ENCODE assay signal across 9 mouse cellular contexts in genomic region chr17:31019505-31019904, GRCm38 (mm10). TPM values are rescaled to one million over a fixed set of nuclear protein-coding genes. Genes with fewer than 3 reads are reported as not detected.
DNase-seq lines count a peak whose midpoint lies in the region; ATAC-seq and TF ChIP-seq lines count a peak whose summit lies in the region.
"Had no signal": no experiment of that assay in that cellular context is flagged by ENCODE, and none has a peak within 500 bp of the region (broad histone marks: within the 10 kb centered on the region; RNA-seq: fewer than 3 reads in every experiment).

No protein-coding gene starts in this region.

- H3K9ac ChIP-seq in kidney, embryonic 14.5 days (ENCODE audit: low read depth, low read length): no peak overlapping the region
- H3K9ac ChIP-seq in hindbrain, postnatal 0 days (replicated peaks; ENCODE audit: low read length): no peak overlapping the region
- no peak overlapping the region for H3K9ac ChIP-seq in limb, embryonic 14.5 days (ENCODE audit: low read depth, low read length, severe bottlenecking)

- no peak for ATAC-seq in kidney, embryonic 14.5 days (ENCODE audit: low FRiP score, low TSS enrichment)
- ATAC-seq in hindbrain, postnatal 0 days: no peak
- no peak for ATAC-seq in limb, embryonic 14.5 days (ENCODE audit: low FRiP score, low read depth)

- H3K36me3 ChIP-seq in kidney, embryonic 14.5 days (ENCODE audit: control insufficient read depth, insufficient read depth, low read length): no peaks in the 10 kb centered on the region
- no peaks in the 10 kb centered on the region for H3K36me3 ChIP-seq in hindbrain, postnatal 0 days (ENCODE audit: insufficient read depth, low read length)
- H3K36me3 ChIP-seq in limb, embryonic 14.5 days (ENCODE audit: control insufficient read depth, insufficient read depth, low read length): no peaks in the 10 kb centered on the region

- peak; percentile 87 for TF ChIP-seq CTCF in hindbrain, postnatal 0 days (IDR thresholded peaks at IDR 0.05; ENCODE audit: low read depth)

- H3K4me2 ChIP-seq in kidney, embryonic 14.5 days (replicated peaks; ENCODE audit: low read depth, low read length): no peak overlapping the region
- H3K4me2 ChIP-seq in hindbrain, postnatal 0 days (ENCODE audit: low read depth, low read length): no peak overlapping the region
- H3K4me2 ChIP-seq in limb, embryonic 14.5 days (replicated peaks; ENCODE audit: low read depth, low read length, severe bottlenecking): no peak overlapping the region

- TF ChIP-seq POLR2A in limb, embryonic 14.5 days (IDR thresholded peaks at IDR 0.05; ENCODE audit: borderline replicate concordance, extremely low read depth, insufficient read depth, insufficient read length): no peak

- H3K9me3 ChIP-seq in kidney, embryonic 14.5 days (ENCODE audit: control insufficient read depth, low read length): no peaks in the 10 kb centered on the region
- no peaks in the 10 kb centered on the region for H3K9me3 ChIP-seq in hindbrain, postnatal 0 days (ENCODE audit: low read length)
- no peaks in the 10 kb centered on the region for H3K9me3 ChIP-seq in limb, embryonic 14.5 days (ENCODE audit: control insufficient read depth, low read length)

- no peaks in the 10 kb centered on the region for H3K4me1 ChIP-seq in kidney, embryonic 14.5 days (ENCODE audit: control insufficient read depth, insufficient read depth, low read length)
- H3K4me1 ChIP-seq in hindbrain, postnatal 0 days (ENCODE audit: insufficient read depth, low read length): no peaks in the 10 kb centered on the region
- H3K4me1 ChIP-seq in limb, embryonic 14.5 days (ENCODE audit: control insufficient read depth, insufficient read depth, low read length): no peaks in the 10 kb centered on the region

- H3K27ac ChIP-seq in kidney, embryonic 14.5 days (ENCODE audit: low read depth, low read length): no peak overlapping the region
- H3K27ac ChIP-seq in hindbrain, postnatal 0 days: no peak overlapping the region
- H3K27ac ChIP-seq in limb, embryonic 14.5 days (replicated peaks; ENCODE audit: low read depth, low read length): no peak overlapping the region

- 6% methylated on average over 2 of the region's 2 CpGs for WGBS in kidney, embryonic 14.5 days
- WGBS in hindbrain, postnatal 0 days: 6% methylated on average over 2 of the region's 2 CpGs
- WGBS in limb, embryonic 14.5 days: 6% methylated on average over 2 of the region's 2 CpGs

- peak; percentile 22 for DNase-seq in kidney, adult 11 months
- DNase-seq in T-cell, adult 2 months (ENCODE audit: low spot score): peak; percentile 56
- peak; percentile 62 for DNase-seq in cerebellum, adult 9-11 months
- peak; percentile 83 for DNase-seq in hindbrain, postnatal 0 days (ENCODE audit: low spot score)
- DNase-seq in limb, embryonic 14.5 days (ENCODE audit: low spot score): peak; percentile 46
- DNase-seq in retina, postnatal 7 days (ENCODE audit: low read depth, low spot score): peak; percentile 76
- DNase-seq in yolk sac, embryonic 10.5 days (ENCODE audit: low spot score): peak; percentile 28

- no peaks in the 10 kb centered on the region for H3K27me3 ChIP-seq in kidney, embryonic 14.5 days (ENCODE audit: control insufficient read depth, insufficient read depth, low read length)
- H3K27me3 ChIP-seq in hindbrain, postnatal 0 days (ENCODE audit: insufficient read depth, low read length): no peaks in the 10 kb centered on the region
- H3K27me3 ChIP-seq in limb, embryonic 14.5 days (ENCODE audit: control insufficient read depth, insufficient read depth, low read length): no peaks in the 10 kb centered on the region

- H3K4me3 ChIP-seq in kidney, embryonic 14.5 days (ENCODE audit: low read length): no peak overlapping the region
- H3K4me3 ChIP-seq in hindbrain, postnatal 0 days (ENCODE audit: low read length): no peak overlapping the region
- no peak overlapping the region for H3K4me3 ChIP-seq in limb, embryonic 14.5 days (replicated peaks; ENCODE audit: low read length)
- H3K4me3 ChIP-seq: myocyte had no signal

RNA-seq across cellular contexts. Expression of gene Abcg1, which starts 38.0 kb away (rescaled TPM):
- 4.0 and 5.4 TPM in 2 replicates for polyA plus RNA-seq in kidney, embryonic 14.5 days (2014; fragmentation: Nextera tagmentation; extraction: Ambion mirVana)
- 34.9 and 40.7 TPM in 2 replicates for total RNA-seq in hindbrain, postnatal 0 days (2014; rRNA removed)
- 17.4 and 18.9 TPM in 2 replicates for polyA plus RNA-seq in hindbrain, postnatal 0 days (2015; fragmentation: Nextera tagmentation; extraction: Ambion mirVana)
- polyA plus RNA-seq in limb, embryonic 14.5 days (2012; rRNA removed): 3.2 and 3.4 TPM in 2 replicates
- 6.8 and 7.5 TPM in 2 replicates for polyA plus RNA-seq in limb, embryonic 14.5 days (2014; fragmentation: Nextera tagmentation; extraction: Ambion mirVana)

Comparison
In these comparisons a context has a peak if more than half of its experiments do, and no peak if none do; other contexts are left out.
1. DNase-seq: peak in every context shown above with its lines; median percentile 83 in hindbrain, postnatal 0 days; 76 in retina, postnatal 7 days; 62 in cerebellum, adult 9-11 months; 56 in T-cell, adult 2 months; 46 in limb, embryonic 14.5 days; 28 in yolk sac, embryonic 10.5 days; 22 in kidney, adult 11 months.